Mouse (Mus musculus): Measurements from ENCODE around the gene Foxred2. TPM values are rescaled to one million over a fixed set of nuclear protein-coding genes. Genes with fewer than 3 reads are reported as not detected.

The Foxred2 gene
- total RNA-seq, 4 experiments from 2014 or later, result 12.1 to 15.8 (median 14.5) TPM

DNA sequence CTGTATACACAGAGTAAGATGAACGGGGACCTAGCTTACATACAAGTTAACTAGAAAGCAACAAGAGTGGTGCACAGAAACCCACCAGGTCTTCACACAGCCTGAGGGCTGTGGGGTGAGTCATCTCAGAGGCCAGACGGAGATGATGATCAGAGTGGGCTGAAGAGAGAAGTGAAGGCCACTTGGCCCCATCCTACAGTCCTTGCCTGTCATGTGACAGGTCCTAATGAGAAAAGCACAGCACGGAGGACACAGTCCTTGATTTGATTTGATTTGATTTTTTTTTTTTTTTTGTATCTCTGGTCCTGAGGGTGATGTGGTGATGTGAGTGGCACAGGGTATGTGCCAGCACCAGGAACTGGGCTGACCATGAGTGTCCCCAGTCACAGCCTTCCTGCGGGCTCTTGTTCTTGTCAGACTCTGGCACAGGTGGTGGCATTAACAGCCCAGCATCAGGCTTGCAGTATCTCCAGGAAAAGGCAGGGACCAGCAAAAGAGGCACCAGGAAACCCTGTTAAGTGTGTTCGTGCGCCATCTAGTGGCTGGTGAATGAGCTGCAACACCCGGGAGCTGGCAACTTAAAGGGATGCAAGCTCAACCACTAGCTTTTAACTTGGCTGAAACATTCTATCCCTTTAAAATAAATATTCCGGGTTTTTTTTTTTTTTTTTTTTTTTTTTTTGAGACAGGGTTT, 39.5 kb downstream of the Foxred2 start:
- peak; percentile 81 to 91 for DNase-seq (ENCODE audit: low spot score in 2 of 2)

DNA sequence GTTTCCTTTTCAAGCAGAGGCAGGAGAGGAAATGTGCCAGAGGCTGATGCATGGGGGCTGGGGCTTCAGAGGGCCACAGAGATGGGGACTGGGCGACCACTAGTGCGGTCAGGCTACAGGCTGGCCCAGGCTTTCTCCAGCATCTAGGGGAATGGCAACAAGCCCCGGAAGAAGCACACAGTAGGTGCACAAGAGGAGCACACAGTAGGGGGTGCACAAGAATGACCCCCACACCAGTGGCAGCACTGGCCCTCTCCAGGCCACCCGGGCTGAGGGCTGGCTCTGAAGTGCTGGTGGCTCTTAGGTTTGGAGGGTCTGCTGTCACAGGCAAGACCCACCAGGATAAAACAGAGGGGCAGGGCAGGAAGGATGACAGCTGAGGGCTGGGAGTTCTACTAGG, 41.2 kb downstream of the Foxred2 start:
- no peak for DNase-seq (ENCODE audit: low spot score in 2 of 2)

DNA sequence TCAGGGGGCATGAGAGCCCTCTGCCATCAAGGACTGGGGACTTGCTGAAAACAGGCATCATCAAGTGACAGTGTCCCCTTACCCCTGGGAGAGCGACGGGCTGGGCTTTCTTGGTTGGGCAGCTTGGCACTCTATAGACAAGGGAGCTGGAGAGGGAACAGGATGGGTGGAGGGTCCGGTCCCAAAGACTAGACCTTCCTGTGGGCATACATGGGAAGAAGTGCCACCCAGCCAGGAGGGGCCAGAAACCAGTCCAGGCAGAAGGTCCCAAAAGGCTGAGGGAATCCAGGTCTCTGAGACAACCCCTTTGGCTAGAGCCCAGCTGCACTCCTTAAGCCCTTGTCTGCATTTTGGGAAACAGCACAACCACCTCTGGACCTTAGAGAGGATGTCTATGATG, 42.0 kb downstream of the Foxred2 start:
- DNase-seq (ENCODE audit: low spot score in 2 of 2), result no peak

DNA sequence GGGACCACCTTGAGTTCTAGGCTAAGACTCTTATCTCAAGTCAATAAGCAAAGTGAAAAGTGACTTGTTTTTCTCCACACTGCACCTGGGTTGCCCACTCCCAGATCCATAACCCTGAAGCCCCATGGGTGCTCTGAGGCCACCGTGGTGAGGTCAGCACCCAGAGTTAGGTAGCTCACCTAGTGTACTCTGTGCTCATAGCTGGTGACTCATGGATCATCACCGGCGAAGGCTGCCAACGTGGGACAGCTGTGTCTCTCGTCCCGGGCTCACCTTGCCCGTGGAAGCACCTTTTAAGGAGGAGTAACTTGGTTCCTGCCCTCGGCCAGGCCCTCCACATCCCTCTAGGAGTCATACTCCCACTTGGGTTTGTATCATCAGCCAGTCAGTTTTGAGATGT, 43.5 kb downstream of the Foxred2 start:
- no peak for DNase-seq (ENCODE audit: low spot score in 2 of 2)

DNA sequence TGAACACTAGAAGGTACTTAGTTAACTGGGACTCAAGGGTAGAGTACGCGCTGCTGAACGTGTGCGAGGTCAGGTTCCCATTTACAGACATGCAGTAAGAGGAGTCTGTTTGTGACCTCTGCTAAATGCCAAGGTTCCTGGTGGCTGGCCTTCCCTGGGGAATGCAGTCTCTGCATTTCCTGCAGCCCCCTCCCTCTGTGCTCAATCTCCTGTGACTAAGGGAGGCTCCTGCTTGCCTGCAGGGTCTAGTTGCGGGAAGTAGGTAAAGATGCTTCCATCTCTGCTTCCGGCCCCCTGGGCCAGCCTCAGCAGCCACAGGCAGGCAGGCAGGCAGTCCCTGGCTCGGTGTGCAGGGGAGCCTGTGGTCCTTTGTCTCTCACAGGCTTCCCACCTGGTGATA, 43.9 kb downstream of the Foxred2 start:
- no peak for DNase-seq (ENCODE audit: low spot score in 2 of 2)

DNA sequence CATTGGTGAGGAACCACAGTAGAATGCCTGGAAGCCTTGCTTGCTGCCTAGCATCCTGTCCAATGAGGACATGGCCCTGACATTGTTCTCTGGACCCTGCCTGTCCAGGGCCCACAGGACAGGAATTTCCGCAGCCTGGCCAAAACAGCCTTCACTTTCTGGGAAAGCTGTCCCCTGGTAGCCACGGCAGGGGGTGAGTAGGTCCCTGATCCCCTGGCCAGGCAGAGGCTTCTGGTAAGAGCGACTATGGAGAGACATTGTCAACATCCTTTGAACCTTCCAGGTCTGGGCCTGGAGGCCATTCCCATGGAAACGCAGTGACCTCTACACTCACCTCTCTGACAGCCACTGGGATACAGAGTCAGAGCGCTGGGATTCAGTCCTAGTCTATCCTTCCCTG, 44.5 kb downstream of the Foxred2 start:
- no peak for DNase-seq (ENCODE audit: low spot score in 2 of 2)

DNA sequence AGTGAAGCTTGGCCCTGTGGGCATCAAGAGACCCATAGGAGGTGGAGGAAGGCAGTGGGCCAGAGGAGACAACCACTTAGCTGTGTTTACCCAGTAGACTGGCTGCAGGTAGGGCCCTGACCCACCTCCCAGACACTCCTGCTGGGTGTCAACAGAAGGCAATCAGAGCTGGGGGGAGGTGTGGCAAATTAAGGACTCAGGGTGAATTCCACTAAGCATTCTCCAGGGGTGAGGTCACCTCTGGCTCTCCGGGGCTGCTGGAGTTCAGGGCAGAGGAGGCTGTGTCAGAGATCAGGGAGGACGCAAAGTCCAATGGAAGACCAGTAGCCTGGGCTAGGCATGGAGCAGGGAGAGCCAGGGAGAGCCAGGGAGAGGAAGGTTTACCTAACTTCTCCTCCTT, 45.5 kb downstream of the Foxred2 start:
- DNase-seq (ENCODE audit: low spot score in 2 of 2), result no peak

DNA sequence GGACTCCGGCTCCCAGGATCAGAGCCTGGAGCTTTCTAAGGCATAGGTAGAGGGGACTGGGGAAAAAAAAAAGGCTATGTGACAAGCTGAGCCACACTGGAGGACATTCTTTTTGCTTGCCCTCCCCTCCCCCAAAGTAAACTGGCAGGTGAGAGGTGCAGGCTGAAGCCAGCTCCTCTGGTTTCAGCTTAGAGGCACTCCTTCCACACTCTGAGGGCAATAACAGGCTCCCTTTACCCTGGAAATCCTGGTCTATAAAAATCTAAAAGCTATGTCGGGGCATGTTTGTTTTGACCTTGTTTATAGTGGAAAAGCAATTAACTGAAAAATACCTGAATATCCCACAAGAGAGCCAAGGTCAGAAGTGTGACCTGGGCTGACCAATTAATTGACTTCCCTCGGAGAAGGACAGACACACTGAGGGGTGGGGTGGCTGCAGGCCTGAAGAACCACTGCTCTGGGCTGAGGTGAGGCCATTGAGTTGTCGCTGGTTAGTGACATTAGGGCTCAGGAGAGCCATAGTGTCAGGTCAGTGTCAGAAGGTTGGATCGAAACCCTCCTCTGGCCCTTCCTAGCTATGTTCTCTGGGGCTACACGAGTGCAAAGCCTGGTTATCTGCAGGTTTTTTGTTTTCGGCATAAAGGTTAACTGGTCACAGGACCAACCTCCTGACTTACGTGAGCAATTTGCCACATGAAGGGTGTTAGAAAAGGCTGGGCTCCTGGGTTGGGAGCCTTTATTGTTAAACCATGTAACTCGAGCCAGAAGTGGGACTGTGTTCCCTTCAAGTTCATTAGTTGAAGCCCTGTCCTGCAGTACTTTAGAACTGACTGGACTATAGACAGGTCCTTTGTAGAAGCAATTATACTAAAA, 48.6 kb downstream of the Foxred2 start:
- DNase-seq (ENCODE audit: low spot score in 2 of 2), result no peak

DNA sequence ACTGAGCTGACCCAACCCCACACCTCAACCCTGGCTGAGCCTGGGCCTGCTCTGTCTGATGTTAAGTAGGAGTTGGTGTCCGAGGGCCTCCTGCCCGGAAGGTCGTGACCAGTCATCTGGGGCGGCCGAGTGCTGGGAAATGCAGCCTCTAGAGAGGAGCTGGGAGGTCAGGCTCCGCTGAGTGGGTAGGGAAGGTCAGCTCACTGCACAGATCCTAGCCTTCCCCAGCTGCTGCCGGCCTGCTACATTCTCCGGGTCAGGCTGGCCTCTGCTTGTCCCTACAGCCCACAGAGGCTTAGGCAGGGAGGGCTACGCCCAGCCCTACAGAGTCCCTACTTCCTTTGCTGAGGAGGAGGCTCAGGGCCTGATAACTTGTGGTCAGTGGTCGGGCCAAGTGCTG, 50.0 kb downstream of the Foxred2 start:
- DNase-seq (ENCODE audit: low spot score in 2 of 2), result no peak

DNA sequence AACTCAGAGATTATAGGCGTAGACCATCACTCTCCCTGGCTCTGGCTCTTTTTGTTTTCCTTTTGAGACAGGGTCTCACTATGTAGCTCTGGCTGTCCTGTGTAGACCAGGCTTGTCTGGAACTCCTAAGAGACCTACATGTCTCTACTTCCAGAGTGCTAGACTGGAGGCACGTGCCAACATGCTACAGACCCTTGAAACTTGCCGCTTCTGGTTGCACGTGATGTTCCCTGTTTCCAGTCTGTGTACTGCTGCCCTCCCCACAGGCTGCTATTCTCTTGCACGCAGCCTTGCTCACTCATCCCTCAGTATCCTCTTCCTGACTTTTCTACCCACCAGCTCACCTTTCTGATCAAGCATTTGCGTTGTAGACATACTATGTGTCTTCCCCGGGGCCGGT, 50.4 kb downstream of the Foxred2 start:
- DNase-seq (ENCODE audit: low spot score in 2 of 2), result no peak

DNA sequence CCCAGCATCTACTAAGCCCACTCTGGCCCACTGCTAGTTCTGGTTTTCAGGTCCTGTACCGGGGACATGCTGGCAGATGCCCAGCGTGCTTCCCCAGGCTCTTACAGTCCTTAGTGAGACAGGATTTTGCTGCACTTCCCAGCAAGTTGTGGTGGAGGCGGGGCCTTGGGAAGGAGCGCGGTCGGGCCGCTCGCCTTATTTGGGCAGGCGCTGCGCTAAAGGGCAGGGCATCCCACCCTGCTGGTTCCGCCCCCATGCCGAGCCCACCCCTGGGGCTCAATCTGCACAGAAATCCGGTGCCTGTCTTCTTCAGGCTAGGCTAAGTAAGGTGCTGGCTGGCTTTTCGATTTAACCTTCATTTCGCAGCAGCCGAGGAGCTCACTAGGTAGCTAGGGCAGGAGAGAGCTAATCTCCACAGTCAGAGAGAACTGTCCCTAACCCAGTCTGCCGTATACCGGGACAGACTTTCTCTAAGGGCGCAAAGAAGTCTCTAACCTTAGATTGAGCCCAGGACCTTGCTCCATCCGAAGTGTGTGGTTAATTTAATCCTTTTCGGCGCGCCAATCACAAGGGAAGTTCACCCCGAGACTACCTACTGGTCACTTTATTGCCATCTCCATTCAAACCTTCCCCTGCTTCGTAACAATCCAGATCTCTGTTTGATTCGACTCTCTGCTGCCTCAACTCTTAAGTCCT, 51.1 kb downstream of the Foxred2 start:
- no peak for DNase-seq (ENCODE audit: low spot score in 2 of 2)

DNA sequence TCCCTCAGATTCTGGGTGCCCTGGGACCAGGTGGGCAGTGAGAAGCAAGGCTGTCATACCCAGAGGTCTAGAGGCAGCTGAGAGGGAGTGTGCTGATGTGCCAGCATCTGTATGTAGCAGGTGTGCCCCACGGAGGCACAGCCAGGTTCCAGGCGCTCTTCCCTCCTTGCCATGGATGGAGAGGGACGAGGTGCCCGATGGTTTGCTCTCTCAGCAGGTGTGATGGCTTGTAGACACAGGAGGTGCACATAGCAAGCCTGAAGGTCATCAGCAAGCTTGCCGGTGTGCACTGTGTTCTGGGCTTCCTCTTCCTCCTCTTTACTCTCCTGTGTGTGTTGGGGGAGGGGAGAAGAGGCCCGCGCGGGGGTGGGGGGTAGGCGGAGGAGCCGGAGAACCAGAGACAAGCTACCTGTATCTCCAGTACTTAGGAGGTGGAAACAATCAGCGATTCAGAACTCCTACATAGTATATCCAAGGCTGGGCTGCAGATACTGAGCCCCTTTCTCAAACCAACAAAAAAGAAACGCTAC, 52.1 kb downstream of the Foxred2 start:
- no peak for DNase-seq (ENCODE audit: low spot score in 2 of 2)

DNA sequence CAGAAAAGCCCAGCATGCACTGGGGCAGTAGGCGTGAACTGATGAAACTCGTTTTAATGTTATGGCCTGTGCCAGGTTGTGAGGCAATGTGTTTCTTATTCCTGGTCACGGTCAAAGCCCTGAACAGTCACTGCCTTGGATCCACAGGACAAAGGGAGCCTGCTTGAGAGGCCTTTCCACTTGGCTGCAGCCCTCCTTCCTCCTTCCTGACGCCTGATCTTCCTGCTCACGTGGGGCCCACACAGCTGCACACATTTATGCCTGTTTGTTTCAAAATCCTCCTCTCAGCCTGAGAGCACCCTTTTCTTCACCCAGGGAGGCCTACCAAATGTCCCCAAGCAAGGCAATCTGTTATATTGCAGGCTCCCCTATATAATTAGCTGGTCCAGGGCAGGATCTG, 53.3 kb downstream of the Foxred2 start:
- no peak for DNase-seq (ENCODE audit: low spot score in 2 of 2)

DNA sequence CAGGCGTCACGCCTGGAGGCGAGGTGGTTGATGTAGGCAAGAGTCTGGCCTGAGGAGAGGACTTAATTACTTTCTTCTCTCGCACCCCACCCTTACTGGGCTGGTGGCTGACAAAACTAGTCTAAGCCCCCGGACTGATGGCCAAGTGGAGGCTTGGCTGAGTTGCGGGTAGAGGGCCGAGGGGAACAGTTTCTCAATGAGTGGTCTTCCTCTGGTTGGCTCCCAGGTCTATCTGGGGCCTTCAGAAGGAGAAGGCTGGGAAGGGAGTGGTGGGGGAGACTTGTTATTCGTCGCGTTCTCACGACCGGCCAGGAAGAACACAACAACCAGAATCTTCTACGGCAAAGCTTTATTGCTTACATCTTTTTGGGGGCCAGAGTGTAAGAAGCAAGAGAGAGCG, 61.6 kb downstream of the Foxred2 start:
- DNase-seq (ENCODE audit: low spot score in 2 of 2), result no peak

DNA sequence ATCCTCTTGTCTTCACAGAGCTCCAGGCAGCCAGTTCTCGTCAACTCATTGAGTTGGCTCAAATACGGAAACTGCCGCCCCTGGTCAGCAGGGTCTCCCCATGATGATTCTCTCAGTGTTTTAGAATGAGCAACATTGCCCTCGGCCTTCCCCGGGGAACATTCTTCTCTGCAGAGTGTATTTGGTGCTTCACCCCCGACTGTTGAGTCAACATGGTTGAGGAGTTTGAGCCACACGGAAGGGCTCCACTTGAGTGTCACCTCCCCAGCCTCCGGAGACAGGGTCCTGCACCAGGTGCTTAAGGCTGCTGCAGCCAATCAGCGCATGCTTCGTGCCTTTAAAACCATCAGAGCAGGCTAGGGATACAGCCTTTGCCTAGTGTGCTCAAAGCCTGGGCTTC, 63.2 kb downstream of the Foxred2 start:
- no peak for DNase-seq (ENCODE audit: low spot score in 2 of 2)

DNA sequence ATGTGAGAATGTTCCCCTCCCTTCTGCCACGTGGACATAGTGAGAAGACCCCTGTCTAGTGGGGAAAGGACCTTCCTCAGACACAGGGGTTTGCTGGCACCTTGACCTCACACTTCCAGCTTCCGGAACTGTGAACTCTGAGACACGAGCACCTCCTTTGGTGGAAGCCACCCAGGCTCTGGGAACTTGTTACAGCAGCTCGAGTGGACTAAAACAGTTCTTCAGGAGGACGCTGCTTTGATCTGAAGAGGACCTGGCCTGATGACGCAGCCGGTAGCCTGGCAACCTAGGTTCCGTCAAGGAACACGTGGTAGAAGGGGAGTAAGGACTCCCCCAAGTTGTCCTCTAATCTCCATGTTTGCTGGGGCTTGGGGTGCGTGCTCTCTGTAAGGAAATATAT, 64.1 kb downstream of the Foxred2 start:
- DNase-seq (ENCODE audit: low spot score in 2 of 2), result no peak

DNA sequence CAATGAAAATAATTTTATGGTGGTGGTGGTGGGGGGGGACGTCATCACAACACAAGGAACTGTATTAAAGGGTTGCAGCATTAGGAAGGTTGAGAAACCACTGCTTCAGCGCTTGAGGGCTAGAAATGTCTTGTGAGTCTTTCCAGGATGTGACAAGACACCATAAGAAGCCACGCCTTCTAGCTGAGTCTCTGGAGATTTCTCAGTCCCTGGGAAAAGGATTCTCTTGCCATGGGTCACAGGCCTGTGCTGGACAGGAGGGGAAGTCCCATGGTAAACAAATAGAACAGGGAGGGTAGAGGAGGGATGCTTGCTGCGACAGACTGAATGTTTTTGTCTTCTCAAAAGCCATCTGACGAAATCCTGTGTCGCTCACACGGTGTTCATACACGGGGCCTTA, 64.8 kb downstream of the Foxred2 start:
- no peak for DNase-seq (ENCODE audit: low spot score in 2 of 2)

Other genes with a start within 250 kb of the Foxred2 start
- gene Apol9b, start 227.7 kb downstream of the Foxred2 start, total RNA-seq (2022), result not detected
- 1 to 10 TPM; 6.6 to 8.0 (median 7.3) TPM for gene Apol8, start 199.7 kb downstream of the Foxred2 start, total RNA-seq (2022)
- 10 to 100 TPM; 65.9 to 77.7 (median 71.1) TPM for gene Myh9, start 114.5 kb downstream of the Foxred2 start, total RNA-seq (2022)
- 100 to 1,000 TPM; 126 to 139 (median 131) TPM for gene Txn2, start 27.7 kb downstream of the Foxred2 start, total RNA-seq (2022)
- 100 to 1,000 TPM in 2 of 4 experiments, 10 to 100 TPM in 2; 87.5 to 106 (median 98.6) TPM for gene Eif3d, start 14.1 kb upstream of the Foxred2 start, total RNA-seq (2022)
- gene Cacng2, start 163.3 kb upstream of the Foxred2 start, total RNA-seq (2022), result 10 to 100 TPM; 45.3 to 47.1 (median 46.5) TPM
- gene Ift27, start 217.4 kb upstream of the Foxred2 start, total RNA-seq (2022), result 10 to 100 TPM; 30.6 to 34.2 (median 31.9) TPM
- 100 to 1,000 TPM; 101 to 113 (median 102) TPM for gene Pvalb, start 249.7 kb upstream of the Foxred2 start, total RNA-seq (2022)